Mouse (Mus musculus) urinary bladder, postnatal 25 days (tissue): ENCODE results near the gene Slco6c1.

Experiments used
- DNase-seq: peaks from one replicate; pipeline ENCODE4 v3.0.0; 2022; ENCODE audit warnings: low spot score

The Slco6c1 gene

GRCm38 (mm10) chr1:97128201-97128600 is at the start of gene Slco6c1:
TSS of gene Slco6c1 (minus strand) at chr1:97128301.
- no peak for DNase-seq

- DNase-seq, result no peak
These were observed 89.1 kb downstream of the Slco6c1 start for GRCm38 (mm10) chr1:97038982-97039381.

- no peak for DNase-seq
These were observed 89.6 kb downstream of the Slco6c1 start for GRCm38 (mm10) chr1:97038548-97038947.

- DNase-seq, result no peak
These were observed 90.1 kb downstream of the Slco6c1 start for GRCm38 (mm10) chr1:97037955-97038354.

GRCm38 (mm10) chr1:97021388-97021787 is 106.7 kb downstream of the Slco6c1 start:
- DNase-seq, result no peak

GRCm38 (mm10) chr1:97019404-97019803 is 108.7 kb downstream of the Slco6c1 start:
- DNase-seq, result no peak

- peak; percentile 20 for DNase-seq
These were observed 109.1 kb downstream of the Slco6c1 start for GRCm38 (mm10) chr1:97018978-97019377.
